8 mouse cellular contexts compared by ENCODE assay signal in the genomic region with DNA sequence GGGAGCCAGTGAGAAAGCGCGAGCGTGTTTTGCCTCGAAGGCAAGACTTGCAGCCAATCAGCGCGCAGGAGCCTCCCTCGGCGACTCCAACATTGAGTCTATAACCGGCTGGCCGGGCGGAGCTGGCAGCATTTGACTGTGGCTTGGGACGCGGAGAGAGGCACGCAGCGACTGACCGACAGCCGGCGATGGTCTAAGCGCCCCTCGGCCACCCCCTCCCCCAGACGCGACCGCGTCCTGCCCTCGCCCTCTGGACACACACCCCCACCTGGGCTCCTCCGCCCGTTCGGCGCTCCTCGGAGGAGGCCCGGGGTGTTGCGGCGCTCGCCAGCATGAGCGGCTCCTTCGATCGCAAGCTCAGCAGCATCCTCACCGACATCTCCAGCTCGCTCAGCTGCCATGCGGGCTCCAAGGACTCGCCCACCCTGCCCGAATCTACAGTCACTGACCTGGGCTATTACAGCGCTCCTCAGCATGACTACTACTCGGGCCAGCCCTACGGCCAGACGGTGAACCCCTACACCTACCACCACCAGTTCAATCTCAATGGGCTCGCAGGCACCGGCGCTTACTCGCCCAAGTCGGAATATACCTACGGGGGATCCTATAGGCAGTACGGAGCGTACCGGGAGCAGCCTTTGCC. TPM values are rescaled to one million over a fixed set of nuclear protein-coding genes. Genes with fewer than 3 reads are reported as not detected.
DNase-seq lines count a peak whose midpoint lies in the region; ATAC-seq and TF ChIP-seq lines count a peak whose summit lies in the region.

A gene (plus strand): TSS at position 130 of the 643 bp plus-strand sequence.

- peaks cover 79% of the 10 kb centered on the region for H3K27me3 ChIP-seq in hindbrain, embryonic 12.5 days
- H3K27me3 ChIP-seq in midbrain, embryonic 10.5 days (ENCODE audit: low read depth, poor library complexity, severe bottlenecking), result peaks cover 82% of the 10 kb centered on the region

- WGBS in hindbrain, embryonic 12.5 days, result under 1% methylated on average over 55 of the region's 55 CpGs
- under 1% methylated on average over 55 of the region's 55 CpGs for WGBS in midbrain, embryonic 10.5 days

- H3K4me3 ChIP-seq in left cerebral cortex, adult 2 months, result 0 out of 2 replicates have a peak within 1 kb of the TSS, but pooled peaks have one; percentile 7
- H3K4me3 ChIP-seq in hindbrain, embryonic 12.5 days, result peak within 1 kb of the TSS; percentile 41
- H3K4me3 ChIP-seq in midbrain, embryonic 10.5 days, result peak within 1 kb of the TSS; percentile 52

- peaks cover 21% of the 10 kb centered on the region for H3K4me1 ChIP-seq in hindbrain, embryonic 12.5 days
- H3K4me1 ChIP-seq in midbrain, embryonic 10.5 days, result peaks cover 36% of the 10 kb centered on the region

- intact Hi-C loops in left cerebral cortex, adult 2 months (cut with DNase I), result loop anchor here (2.0 kb wide), 1 partner anchor 401 kb away; no protein-coding TSS in a partner anchor
- intact Hi-C loops in left cerebral cortex, postnatal 25 days (cut with DNase I), result loop anchor here (10.0 kb wide), 1 partner anchor 255 kb away; no protein-coding TSS in a partner anchor

- H3K36me3 ChIP-seq in hindbrain, embryonic 12.5 days, result no peaks in the 10 kb centered on the region
- H3K36me3 ChIP-seq in midbrain, embryonic 10.5 days, result no peaks in the 10 kb centered on the region

- no peak for DNase-seq in left cerebral cortex, adult 2 months (ENCODE audit: extremely low spot score in 1 of 2, low spot score in 2 of 2)
- DNase-seq in left cerebral cortex, postnatal 25 days (ENCODE audit: low spot score in 2 of 2), result no peak
- DNase-seq in embryo, embryonic 9.5 days (ENCODE audit: extremely low spot score), result peak; percentile 76
- DNase-seq in midbrain, embryonic 10.5 days (ENCODE audit: low spot score), result peak; percentile 83
- DNase-seq in B cell, adult 2 months, result no peak
- no peak for DNase-seq in left cerebral cortex, adult 11 months (ENCODE audit: low spot score)
- no peak for DNase-seq in layer of hippocampus, adult 11-12 months (ENCODE audit: low spot score)

- no peak for TF ChIP-seq CTCF in left cerebral cortex, adult 2 months (IDR thresholded peaks at IDR 0.05)

- H3K4me2 ChIP-seq in hindbrain, embryonic 12.5 days (replicated peaks), result peak within 1 kb of the TSS; percentile 73

- H3K9ac ChIP-seq in hindbrain, embryonic 12.5 days, result peak within 1 kb of the TSS; percentile 44; the same call in 1 of the 2 replicates

- ATAC-seq in hindbrain, embryonic 12.5 days (ENCODE audit: low FRiP score), result peak; percentile 43

- no peak within 1 kb of the TSS for H3K27ac ChIP-seq in left cerebral cortex, adult 2 months
- H3K27ac ChIP-seq in hindbrain, embryonic 12.5 days, result no peak within 1 kb of the TSS
- H3K27ac ChIP-seq in midbrain, embryonic 10.5 days (replicated peaks), result no peak within 1 kb of the TSS; the same call in 1 of the 2 replicates

- H3K9me3 ChIP-seq in hindbrain, embryonic 12.5 days (replicated peaks), result no peaks in the 10 kb centered on the region
- no peaks in the 10 kb centered on the region for H3K9me3 ChIP-seq in midbrain, embryonic 10.5 days (replicated peaks)

RNA-seq across cellular contexts. Expression of the gene that starts here (rescaled TPM):
- total RNA-seq in left cerebral cortex, adult 2 months (2021), result not detected
- total RNA-seq in left cerebral cortex, postnatal 25 days (2021), result not detected
- polyA plus RNA-seq in hindbrain, embryonic 12.5 days (2016; fragmentation: Nextera tagmentation; extraction: Ambion mirVana), result 4.7 and 7.3 TPM in 2 replicates
- polyA plus RNA-seq in midbrain, embryonic 10.5 days (2016; fragmentation: Nextera tagmentation; extraction: Ambion mirVana), result 0.89 and 1.3 TPM in 2 replicates

Comparison
In these comparisons a context has a peak if more than half of its experiments do, and no peak if none do; other contexts are left out.
1. DNase-seq: peak in embryo, embryonic 9.5 days (single experiment) and midbrain, embryonic 10.5 days (single experiment); none in left cerebral cortex, adult 2 months (0 of 2), left cerebral cortex, postnatal 25 days (0 of 2), B cell, adult 2 months (0 of 2), left cerebral cortex, adult 11 months (single experiment) and layer of hippocampus, adult 11-12 months (single experiment).
2. Peak in every context shown above with its lines, with median percentiles within 50 percentile points of each other: H3K4me3 ChIP-seq.